Mouse (Mus musculus): Measurements from ENCODE around the gene Cradd. TPM values are rescaled to one million over a fixed set of nuclear protein-coding genes. Genes with fewer than 3 reads are reported as not detected.

The Cradd gene
- polyA plus RNA-seq, 1 experiment from 2014 or later: 11.6 TPM

- no peaks in the 10 kb centered on the region for H3K36me3 ChIP-seq (replicated peaks; ENCODE audit: control insufficient read depth, insufficient read depth)
- H3K4me1 ChIP-seq (replicated peaks; ENCODE audit: control insufficient read depth, insufficient read depth, low read length): no peaks in the 10 kb centered on the region
- no peak overlapping the region for H3K4me2 ChIP-seq (replicated peaks)
- no peak overlapping the region for H3K4me3 ChIP-seq (replicated peaks; ENCODE audit: low read length)
- no peak overlapping the region for H3K27ac ChIP-seq
- DNase-seq (ENCODE audit: low spot score): no peak
- H3K9me3 ChIP-seq (ENCODE audit: control insufficient read depth, low read length): 0 out of 2 replicates have a peak, but pooled peaks cover 5% of the 10 kb centered on the region
- no peak overlapping the region for H3K9ac ChIP-seq
- 91% methylated on average over 5 of the region's 5 CpGs for WGBS
- no peaks in the 10 kb centered on the region for H3K27me3 ChIP-seq (ENCODE audit: control insufficient read depth, insufficient read depth, low read length)
- no peak for ATAC-seq (ENCODE audit: low FRiP score)
Observed at GRCm38 (mm10) chr10:95360048-95360447, 36.1 kb upstream of the Cradd start.

- H3K4me1 ChIP-seq (replicated peaks; ENCODE audit: control insufficient read depth, insufficient read depth, low read length): no peaks in the 10 kb centered on the region
- H3K27me3 ChIP-seq (ENCODE audit: control insufficient read depth, insufficient read depth, low read length): no peaks in the 10 kb centered on the region
- H3K9me3 ChIP-seq (ENCODE audit: control insufficient read depth, low read length): no peaks in the 10 kb centered on the region; the same call in 1 of the 2 replicates
- no peak overlapping the region for H3K4me3 ChIP-seq (replicated peaks; ENCODE audit: low read length)
- 95% methylated on average over 3 of the region's 3 CpGs for WGBS
- no peak overlapping the region for H3K4me2 ChIP-seq (replicated peaks)
- no peak overlapping the region for H3K27ac ChIP-seq
- ATAC-seq (ENCODE audit: low FRiP score) (no peak), DNase-seq (ENCODE audit: low spot score) (no peak)
- no peak overlapping the region for H3K9ac ChIP-seq
- H3K36me3 ChIP-seq (replicated peaks; ENCODE audit: control insufficient read depth, insufficient read depth): no peaks in the 10 kb centered on the region
Observed at GRCm38 (mm10) chr10:95357721-95358120, 33.8 kb upstream of the Cradd start.

GRCm38 (mm10) chr10:95356711-95357110 lies 32.8 kb upstream of the Cradd start:
- DNase-seq (ENCODE audit: low spot score) (no peak), ATAC-seq (ENCODE audit: low FRiP score) (no peak)
- no peaks in the 10 kb centered on the region for H3K36me3 ChIP-seq (replicated peaks; ENCODE audit: control insufficient read depth, insufficient read depth)
- no peak overlapping the region for H3K4me2 ChIP-seq (replicated peaks)
- peaks cover 3% of the 10 kb centered on the region; the same call in 1 of the 2 replicates for H3K9me3 ChIP-seq (ENCODE audit: control insufficient read depth, low read length)
- H3K4me1 ChIP-seq (replicated peaks; ENCODE audit: control insufficient read depth, insufficient read depth, low read length): no peaks in the 10 kb centered on the region
- no peak overlapping the region for H3K9ac ChIP-seq
- no peak overlapping the region for H3K27ac ChIP-seq
- H3K27me3 ChIP-seq (ENCODE audit: control insufficient read depth, insufficient read depth, low read length): no peaks in the 10 kb centered on the region
- no peak overlapping the region for H3K4me3 ChIP-seq (replicated peaks; ENCODE audit: low read length)
- WGBS: 82% methylated on average over 7 of the region's 7 CpGs

- H3K4me3 ChIP-seq (replicated peaks; ENCODE audit: low read length): no peak overlapping the region
- H3K9ac ChIP-seq: no peak overlapping the region
- DNase-seq (ENCODE audit: low spot score) (peak; percentile 39), ATAC-seq (ENCODE audit: low FRiP score) (peak; percentile 60; the same call in 1 of the 2 replicates)
- no peaks in the 10 kb centered on the region for H3K36me3 ChIP-seq (replicated peaks; ENCODE audit: control insufficient read depth, insufficient read depth)
- H3K27ac ChIP-seq: 0 out of 2 replicates have a peak overlapping the region, but pooled peaks have one; percentile 1
- H3K4me1 ChIP-seq (replicated peaks; ENCODE audit: control insufficient read depth, insufficient read depth, low read length): no peaks in the 10 kb centered on the region
- H3K27me3 ChIP-seq (ENCODE audit: control insufficient read depth, insufficient read depth, low read length): no peaks in the 10 kb centered on the region
- peaks cover 3% of the 10 kb centered on the region; the same call in 1 of the 2 replicates for H3K9me3 ChIP-seq (ENCODE audit: control insufficient read depth, low read length)
- WGBS: 19% methylated on average over 6 of the region's 6 CpGs
- H3K4me2 ChIP-seq (replicated peaks): no peak overlapping the region
Observed at GRCm38 (mm10) chr10:95355678-95356268, 31.8 kb upstream of the Cradd start.

- Histone ChIP-seq H3K4me2 (replicated peaks) (no peak overlapping the region), H3K4me3 (replicated peaks; ENCODE audit: low read length) (no peak overlapping the region), H3K27ac (no peak overlapping the region), H3K36me3 (replicated peaks; ENCODE audit: control insufficient read depth, insufficient read depth) (no peaks in the 10 kb centered on the region), H3K9me3 (ENCODE audit: control insufficient read depth, low read length) (peaks cover 3% of the 10 kb centered on the region; the same call in 1 of the 2 replicates), H3K9ac (no peak overlapping the region), H3K4me1 (replicated peaks; ENCODE audit: control insufficient read depth, insufficient read depth, low read length) (no peaks in the 10 kb centered on the region), H3K27me3 (ENCODE audit: control insufficient read depth, insufficient read depth, low read length) (no peaks in the 10 kb centered on the region)
- DNase-seq (ENCODE audit: low spot score) (no peak), ATAC-seq (ENCODE audit: low FRiP score) (no peak)
Observed at GRCm38 (mm10) chr10:95354673-95355072, 30.7 kb upstream of the Cradd start.

- Histone ChIP-seq H3K36me3 (replicated peaks; ENCODE audit: control insufficient read depth, insufficient read depth) (no peaks in the 10 kb centered on the region), H3K27me3 (ENCODE audit: control insufficient read depth, insufficient read depth, low read length) (no peaks in the 10 kb centered on the region), H3K4me1 (replicated peaks; ENCODE audit: control insufficient read depth, insufficient read depth, low read length) (no peaks in the 10 kb centered on the region), H3K4me2 (replicated peaks) (no peak overlapping the region), H3K4me3 (replicated peaks; ENCODE audit: low read length) (no peak overlapping the region), H3K27ac (no peak overlapping the region), H3K9me3 (ENCODE audit: control insufficient read depth, low read length) (peaks cover 3% of the 10 kb centered on the region; the same call in 1 of the 2 replicates), H3K9ac (no peak overlapping the region)
- 51% methylated on average over 6 of the region's 6 CpGs for WGBS
- DNase-seq (ENCODE audit: low spot score): no peak
- no peak for ATAC-seq (ENCODE audit: low FRiP score)
Observed at GRCm38 (mm10) chr10:95354047-95354446, 30.1 kb upstream of the Cradd start.

GRCm38 (mm10) chr10:95348457-95348856 lies 24.5 kb upstream of the Cradd start:
- no peak for ATAC-seq (ENCODE audit: low FRiP score)
- DNase-seq (ENCODE audit: low spot score): no peak

GRCm38 (mm10) chr10:95347776-95348175 lies 23.8 kb upstream of the Cradd start:
- ATAC-seq (ENCODE audit: low FRiP score): no peak
- H3K4me2 ChIP-seq (replicated peaks): no peak overlapping the region
- H3K27me3 ChIP-seq (ENCODE audit: control insufficient read depth, insufficient read depth, low read length): no peaks in the 10 kb centered on the region
- no peak overlapping the region for H3K27ac ChIP-seq
- DNase-seq (ENCODE audit: low spot score): no peak
- H3K9ac ChIP-seq: no peak overlapping the region
- no peaks in the 10 kb centered on the region for H3K4me1 ChIP-seq (replicated peaks; ENCODE audit: control insufficient read depth, insufficient read depth, low read length)
- no peak overlapping the region for H3K4me3 ChIP-seq (replicated peaks; ENCODE audit: low read length)
- no peaks in the 10 kb centered on the region for H3K36me3 ChIP-seq (replicated peaks; ENCODE audit: control insufficient read depth, insufficient read depth)
- 94% methylated on average over 3 of the region's 3 CpGs for WGBS
- H3K9me3 ChIP-seq (ENCODE audit: control insufficient read depth, low read length): peaks cover 3% of the 10 kb centered on the region; the same call in 1 of the 2 replicates

More at GRCm38 (mm10) chr10:95348457-95348856, 24.5 kb upstream of the Cradd start:
- Histone ChIP-seq H3K4me1 (replicated peaks; ENCODE audit: control insufficient read depth, insufficient read depth, low read length) (no peaks in the 10 kb centered on the region), H3K27me3 (ENCODE audit: control insufficient read depth, insufficient read depth, low read length) (no peaks in the 10 kb centered on the region), H3K36me3 (replicated peaks; ENCODE audit: control insufficient read depth, insufficient read depth) (no peaks in the 10 kb centered on the region), H3K27ac (no peak overlapping the region), H3K9ac (no peak overlapping the region), H3K4me3 (replicated peaks; ENCODE audit: low read length) (no peak overlapping the region), H3K9me3 (ENCODE audit: control insufficient read depth, low read length) (peaks cover 3% of the 10 kb centered on the region; the same call in 1 of the 2 replicates), H3K4me2 (replicated peaks) (no peak overlapping the region)
- WGBS: 83% methylated on average over 3 of the region's 3 CpGs

GRCm38 (mm10) chr10:95342833-95343590 lies 19.1 kb upstream of the Cradd start:
- Histone ChIP-seq H3K4me1 (replicated peaks; ENCODE audit: control insufficient read depth, insufficient read depth, low read length) (no peaks in the 10 kb centered on the region), H3K27ac (no peak overlapping the region), H3K4me2 (replicated peaks) (no peak overlapping the region), H3K9ac (no peak overlapping the region), H3K9me3 (ENCODE audit: control insufficient read depth, low read length) (no peaks in the 10 kb centered on the region), H3K4me3 (replicated peaks; ENCODE audit: low read length) (no peak overlapping the region), H3K36me3 (replicated peaks; ENCODE audit: control insufficient read depth, insufficient read depth) (no peaks in the 10 kb centered on the region), H3K27me3 (ENCODE audit: control insufficient read depth, insufficient read depth, low read length) (no peaks in the 10 kb centered on the region)
- DNase-seq (ENCODE audit: low spot score): no peak
- 90% methylated on average over 10 of the region's 10 CpGs for WGBS
- ATAC-seq (ENCODE audit: low FRiP score): no peak

Data from hindbrain, embryonic 14.5 days (tissue).